Mouse (Mus musculus) regulatory T cell (primary cell): ENCODE data around the gene Atad1.

ENCODE experiments used
- in situ Hi-C: fragments of 300-600 bp; cut with MboI, MseI; formaldehyde crosslinking; loops from one replicate; pipeline ENCODE4 v1.15.1; 2025; ENCODE audit warnings: high pct_unique_total_duplicates

The Atad1 gene

GRCm38 (mm10) chr19:32628572-32629132 lies 110.9 kb downstream of the Atad1 start:
- in situ Hi-C loops = loop anchor here (25.0 kb wide), 1 partner anchor 1241 kb away; no protein-coding TSS in a partner anchor

- in situ Hi-C loops = loop anchor here (25.0 kb wide), 1 partner anchor 1240 kb away; no protein-coding TSS in a partner anchor
Observed at GRCm38 (mm10) chr19:32627631-32628030, 112.0 kb downstream of the Atad1 start.

GRCm38 (mm10) chr19:32626768-32627331 lies 112.7 kb downstream of the Atad1 start:
- in situ Hi-C loops = loop anchor here (25.0 kb wide), 1 partner anchor 1240 kb away; no protein-coding TSS in a partner anchor

- in situ Hi-C loops = no loop called here
Observed at GRCm38 (mm10) chr19:32622142-32622541, 117.4 kb downstream of the Atad1 start.
